Mouse (Mus musculus) inflammation-experienced regulatory T-cells, adult 6 months (primary cell): ENCODE measurements around the gene Hbs1l. TPM values are rescaled to one million over a fixed set of nuclear protein-coding genes. Genes with fewer than 3 reads are reported as not detected.

Source experiments
- ATAC-seq: one replicate; pipeline ENCODE4 v1.8.0; 2017
- polyA plus RNA-seq, 3 experiments: library from polyadenylated mRNA; unstranded; fragments of 100-300 nt; shearing (Covaris generic); gene quantifications; one replicate each; pipeline ENCODE4 v1.2.1; 2017

Hbs1l gene
- polyA plus RNA-seq, 3 experiments from 2014 or later, result 127 to 133 (median 133) TPM

DNA sequence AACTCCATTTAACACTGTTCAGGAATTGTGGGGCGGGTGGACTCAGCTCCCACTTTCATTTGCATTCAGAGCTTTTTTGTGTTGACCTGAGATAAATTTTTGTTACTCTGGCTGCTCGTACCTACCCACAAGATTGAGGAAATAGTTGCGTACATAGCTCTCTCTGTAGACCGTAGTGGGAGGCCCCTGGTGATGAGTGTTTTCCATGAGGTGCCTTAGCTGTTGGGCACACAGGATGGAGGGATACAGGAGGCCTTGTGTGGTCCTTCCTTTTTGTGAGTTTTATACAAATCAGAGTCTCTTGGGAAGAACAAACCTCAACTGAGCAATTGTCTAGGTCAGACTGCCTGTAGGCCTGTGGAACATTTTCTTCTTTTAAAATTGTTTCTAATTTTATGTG is 109.0 kb downstream of the Hbs1l start:
- ATAC-seq, result no peak

DNA sequence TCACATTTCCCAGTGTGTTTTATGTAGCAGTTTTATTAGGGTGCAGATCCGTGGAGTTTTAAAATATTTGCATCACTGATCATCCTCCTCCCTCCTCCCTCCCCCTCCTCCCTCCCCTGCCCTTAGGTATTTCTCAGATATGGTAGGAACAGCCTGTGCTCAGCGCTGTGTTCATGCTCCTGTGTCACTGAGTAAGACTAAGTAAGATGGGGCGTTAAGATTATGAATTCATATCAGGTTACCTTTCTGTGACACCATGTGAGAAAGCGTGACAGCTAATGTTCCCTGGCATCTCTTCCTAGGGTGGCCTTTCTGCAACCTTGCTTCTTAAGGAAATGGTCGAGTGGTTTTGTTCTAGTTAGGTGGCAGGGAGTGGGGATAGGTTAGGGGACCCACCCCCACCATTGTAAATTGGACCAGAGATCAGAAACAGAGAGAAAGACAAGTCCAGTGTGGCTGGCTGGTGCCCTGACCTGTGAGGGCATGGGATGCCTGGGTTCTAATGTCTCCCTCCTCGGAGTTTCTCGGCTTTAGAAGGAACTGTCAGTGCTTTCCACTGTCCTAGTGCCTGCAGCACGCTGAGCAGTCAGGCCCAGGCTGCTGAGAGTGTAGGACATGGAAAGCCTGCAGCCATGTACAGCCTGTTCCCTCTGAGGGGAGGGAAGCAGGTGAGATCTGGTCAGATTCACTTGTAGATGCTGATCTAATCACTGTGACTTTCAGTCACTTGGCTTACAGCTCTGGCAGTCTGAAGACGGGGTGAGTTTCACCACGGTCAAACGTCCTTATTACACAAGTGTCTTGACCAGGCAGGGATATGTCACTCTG is 110.1 kb downstream of the Hbs1l start:
- no peak for ATAC-seq

DNA sequence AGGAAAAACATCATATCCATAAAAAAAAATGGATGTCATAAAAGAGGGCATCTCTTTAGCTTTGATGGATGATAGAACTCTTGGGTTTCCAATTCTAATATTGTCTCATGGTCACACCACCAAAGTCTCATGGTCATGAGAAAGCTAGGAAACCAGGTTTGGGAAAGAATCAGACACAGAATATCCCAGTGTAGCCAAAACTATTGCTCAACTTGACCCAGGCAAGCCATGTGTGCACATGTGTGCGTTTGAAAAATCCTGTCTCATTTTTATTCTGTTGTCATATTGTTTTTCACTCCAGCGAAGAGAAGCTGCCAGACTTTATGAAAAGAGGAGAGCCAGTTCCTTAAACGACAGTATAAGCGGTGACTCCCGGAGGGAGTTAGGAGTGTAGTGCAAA is 114.9 kb downstream of the Hbs1l start:
- no peak for ATAC-seq

DNA sequence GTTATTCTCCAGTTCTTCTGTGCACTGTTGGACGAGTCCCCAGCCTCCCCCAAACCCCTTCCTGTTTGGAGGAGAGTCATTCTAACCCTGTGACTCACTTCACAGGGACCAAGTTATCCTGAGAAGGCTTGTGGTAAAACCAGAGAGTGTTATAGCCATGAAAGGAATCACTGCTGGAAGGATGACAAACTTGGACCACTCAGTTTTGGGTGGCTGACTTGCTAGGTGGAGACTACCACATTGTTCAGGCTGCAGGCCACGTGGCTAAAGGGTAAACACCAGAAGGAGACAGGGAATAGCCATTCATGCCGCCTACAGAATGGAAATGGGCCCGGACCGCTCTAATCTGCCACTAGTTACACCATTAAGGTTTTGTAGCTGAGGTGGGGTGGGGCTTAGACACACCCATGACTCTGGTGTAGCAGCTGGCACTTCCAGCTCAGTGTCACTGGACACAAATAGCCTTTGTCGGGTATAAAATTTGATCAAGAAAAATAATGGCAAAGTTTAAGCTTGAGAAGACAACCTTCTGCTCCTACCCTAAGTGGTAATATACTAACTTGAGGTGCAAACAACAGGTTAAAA is 115.9 kb downstream of the Hbs1l start:
- ATAC-seq, result no peak

DNA sequence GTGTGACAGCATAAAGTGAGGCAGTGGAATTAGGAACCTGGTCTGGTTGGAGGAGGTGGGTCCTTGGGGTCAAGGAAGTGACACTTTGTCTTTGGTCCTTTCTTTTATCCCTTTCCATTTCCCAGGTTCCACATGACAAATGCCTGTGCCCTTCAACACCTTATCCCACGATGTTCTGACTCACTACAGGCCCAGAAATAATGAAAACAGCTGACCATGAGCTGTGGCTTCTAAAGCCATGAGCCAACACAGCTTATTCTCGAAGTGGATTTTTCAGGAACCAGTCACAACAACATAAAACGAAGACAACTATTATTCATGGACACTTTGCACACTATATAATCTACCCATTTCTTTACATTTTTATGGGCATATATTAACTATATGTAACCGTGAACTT is 119.3 kb downstream of the Hbs1l start:
- ATAC-seq, result no peak

DNA sequence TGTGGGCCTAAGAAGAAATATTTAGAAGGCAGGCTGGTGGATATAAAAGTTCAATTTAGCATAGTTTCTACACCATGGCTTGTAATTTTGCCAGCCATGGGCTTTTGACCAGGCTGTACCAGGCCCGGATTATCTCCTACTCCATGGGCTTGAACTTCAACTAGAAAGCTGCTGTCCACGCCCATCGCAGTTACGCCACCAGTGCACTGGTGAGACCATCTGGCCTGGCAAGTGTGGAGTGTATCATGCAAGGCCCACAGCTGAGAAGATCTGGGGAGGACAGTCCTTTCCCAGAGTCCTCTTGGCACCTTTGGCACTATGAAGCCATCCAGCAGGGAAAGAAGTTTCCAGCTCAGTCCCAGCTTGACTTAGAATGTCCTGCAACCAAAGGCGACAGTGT is 120.4 kb downstream of the Hbs1l start:
- no peak for ATAC-seq

Other genes starting within 250 kb of the Hbs1l start
- 1 to 10 TPM; 6.7 to 8.2 (median 7.3) TPM for gene Myb, start 135.0 kb upstream of the Hbs1l start, polyA plus RNA-seq
- gene Aldh8a1, start 81.3 kb downstream of the Hbs1l start, polyA plus RNA-seq, result not detected